Mouse (Mus musculus) midbrain, embryonic 12.5 days (tissue): Measurements from ENCODE around the gene Lcn12. TPM values are rescaled to one million over a fixed set of nuclear protein-coding genes. Genes with fewer than 3 reads are reported as not detected.

Experiments
- ATAC-seq: fragments of 200-750 bp; cut with Nextera tagmentation; 2 replicates; pipeline ENCODE4 v1.8.0; 2017; ENCODE audit warnings: low read depth, moderate TSS enrichment, moderate library complexity; ENCODE audit not compliant: low FRiP score
- H3K27ac ChIP-seq: fragments of 300-500 bp; sonication (generic); replicated peaks from 2 replicates; pipeline ENCODE4 v1.5.1; 2016; ENCODE audit warnings: mild to moderate bottlenecking
- H3K27me3 ChIP-seq: fragments of 300-500 bp; sonication (generic); 2 replicates; pipeline ENCODE4 v1.6.1; 2016; ENCODE audit warnings: mild to moderate bottlenecking
- H3K36me3 ChIP-seq: fragments of 300-500 bp; sonication (generic); 2 replicates; pipeline ENCODE4 v1.6.1; 2016
- H3K4me1 ChIP-seq: fragments of 300-500 bp; sonication (generic); 2 replicates; pipeline ENCODE4 v1.6.1; 2016
- H3K4me2 ChIP-seq: fragments of 300-500 bp; sonication (generic); replicated peaks from 2 replicates; pipeline ENCODE4 v1.6.1; 2016; ENCODE audit warnings: mild to moderate bottlenecking, moderate library complexity
- H3K4me3 ChIP-seq: fragments of 300-500 bp; sonication (generic); 2 replicates; pipeline ENCODE4 v1.5.1; 2016; ENCODE audit warnings: mild to moderate bottlenecking
- H3K9ac ChIP-seq: fragments of 300-500 bp; sonication (generic); replicated peaks from 2 replicates; pipeline ENCODE4 v1.6.1; 2016; ENCODE audit warnings: mild to moderate bottlenecking, moderate library complexity
- H3K9me3 ChIP-seq: fragments of 300-500 bp; sonication (generic); 2 replicates; pipeline ENCODE4 v1.6.1; 2016; ENCODE audit warnings: mild to moderate bottlenecking
- WGBS: fragments of 180-500 bp; shearing (Covaris S2); methylation state at CpG from one replicate; pipeline ENCODE4 v1.1.7; 2016; 5-methylcytosine and 5-hydroxymethylcytosine counted together
- polyA plus RNA-seq: library from polyadenylated mRNA; unstranded; fragments of >200 nt; fragmentation: Nextera tagmentation; extraction: Ambion mirVana; gene quantifications from 2 replicates; pipeline ENCODE4 v1.2.1, GENCODE M21; 2016

Gene Lcn12
- polyA plus RNA-seq, 1 experiment from 2014 or later = not detected

GRCm38 (mm10) chr2:25487965-25488670 lies 5.6 kb downstream of the Lcn12 start:
- Histone ChIP-seq H3K4me2 (no peak overlapping the region), H3K27me3 (no peaks in the 10 kb centered on the region), H3K4me1 (no peaks in the 10 kb centered on the region), H3K36me3 (no peaks in the 10 kb centered on the region), H3K4me3 (no peak overlapping the region), H3K9ac (no peak overlapping the region), H3K27ac (no peak overlapping the region), H3K9me3 (no peaks in the 10 kb centered on the region)
- 78% methylated on average over 6 of the region's 6 CpGs for WGBS
- no peak for ATAC-seq

- H3K36me3 ChIP-seq = no peaks in the 10 kb centered on the region
- ATAC-seq = no peak
- no peaks in the 10 kb centered on the region; the same call in 1 of the 2 replicates for H3K27me3 ChIP-seq
- H3K4me2 ChIP-seq = no peak overlapping the region
- no peak overlapping the region for H3K27ac ChIP-seq
- WGBS = 64% methylated on average over 11 of the region's 11 CpGs
- no peak overlapping the region for H3K4me3 ChIP-seq
- no peak overlapping the region for H3K9ac ChIP-seq
- H3K9me3 ChIP-seq = no peaks in the 10 kb centered on the region
- no peaks in the 10 kb centered on the region for H3K4me1 ChIP-seq
These were observed 8.6 kb downstream of the Lcn12 start for GRCm38 (mm10) chr2:25484901-25485647.

- no peak for ATAC-seq
- Histone ChIP-seq H3K9me3 (no peaks in the 10 kb centered on the region), H3K4me3 (no peak overlapping the region), H3K27ac (no peak overlapping the region), H3K27me3 (no peaks in the 10 kb centered on the region; the same call in 1 of the 2 replicates), H3K9ac (no peak overlapping the region), H3K4me2 (no peak overlapping the region), H3K36me3 (no peaks in the 10 kb centered on the region), H3K4me1 (no peaks in the 10 kb centered on the region)
- WGBS = 29% methylated on average over 7 of the region's 7 CpGs
These were observed 10.7 kb downstream of the Lcn12 start for GRCm38 (mm10) chr2:25482969-25483368.

GRCm38 (mm10) chr2:25480541-25480940 lies 13.2 kb downstream of the Lcn12 start:
- H3K27ac ChIP-seq = no peak overlapping the region
- WGBS = 83% methylated on average over 1 of the region's 1 CpGs
- ATAC-seq = no peak
- no peak overlapping the region for H3K4me3 ChIP-seq
- no peaks in the 10 kb centered on the region for H3K9me3 ChIP-seq
- H3K4me1 ChIP-seq = no peaks in the 10 kb centered on the region
- H3K4me2 ChIP-seq = no peak overlapping the region
- no peak overlapping the region for H3K9ac ChIP-seq
- peaks cover 8% of the 10 kb centered on the region for H3K27me3 ChIP-seq
- H3K36me3 ChIP-seq = no peaks in the 10 kb centered on the region

GRCm38 (mm10) chr2:25479551-25480311 lies 14.0 kb downstream of the Lcn12 start:
- peaks cover 8% of the 10 kb centered on the region for H3K27me3 ChIP-seq
- ATAC-seq = no peak
- no peaks in the 10 kb centered on the region for H3K36me3 ChIP-seq
- H3K27ac ChIP-seq = no peak overlapping the region
- H3K4me2 ChIP-seq = no peak overlapping the region
- no peaks in the 10 kb centered on the region for H3K4me1 ChIP-seq
- no peak overlapping the region for H3K9ac ChIP-seq
- H3K4me3 ChIP-seq = no peak overlapping the region
- 85% methylated on average over 10 of the region's 10 CpGs for WGBS
- H3K9me3 ChIP-seq = no peaks in the 10 kb centered on the region

- WGBS = 86% methylated on average over 3 of the region's 3 CpGs
- no peak overlapping the region for H3K9ac ChIP-seq
These were observed 15.6 kb downstream of the Lcn12 start for GRCm38 (mm10) chr2:25477967-25478675.

GRCm38 (mm10) chr2:25477541-25477940 lies 16.2 kb downstream of the Lcn12 start:
- ATAC-seq = no peak
- Histone ChIP-seq H3K27ac (no peak overlapping the region), H3K4me3 (no peak overlapping the region), H3K9ac (no peak overlapping the region), H3K4me1 (no peaks in the 10 kb centered on the region), H3K27me3 (peaks cover 8% of the 10 kb centered on the region), H3K36me3 (no peaks in the 10 kb centered on the region), H3K9me3 (no peaks in the 10 kb centered on the region), H3K4me2 (no peak overlapping the region)
- WGBS = 91% methylated on average over 8 of the region's 8 CpGs

More at GRCm38 (mm10) chr2:25477967-25478675, 15.6 kb downstream of the Lcn12 start:
- Histone ChIP-seq H3K4me1 (no peaks in the 10 kb centered on the region), H3K36me3 (no peaks in the 10 kb centered on the region), H3K4me3 (no peak overlapping the region), H3K9me3 (no peaks in the 10 kb centered on the region), H3K4me2 (no peak overlapping the region), H3K27me3 (peaks cover 8% of the 10 kb centered on the region), H3K27ac (no peak overlapping the region)
- no peak for ATAC-seq

GRCm38 (mm10) chr2:25472550-25472949 lies 21.2 kb downstream of the Lcn12 start:
- Histone ChIP-seq H3K9ac (no peak overlapping the region), H3K4me2 (no peak overlapping the region), H3K9me3 (no peaks in the 10 kb centered on the region), H3K4me1 (peaks cover 8% of the 10 kb centered on the region; the same call in 1 of the 2 replicates), H3K27me3 (peaks cover 8% of the 10 kb centered on the region; the same call in 1 of the 2 replicates), H3K4me3 (no peak overlapping the region), H3K27ac (no peak overlapping the region), H3K36me3 (no peaks in the 10 kb centered on the region)
- ATAC-seq = no peak
- WGBS = 77% methylated on average over 2 of the region's 2 CpGs

- no peaks in the 10 kb centered on the region for H3K27me3 ChIP-seq
- ATAC-seq = no peak
- 73% methylated on average over 6 of the region's 6 CpGs for WGBS
These were observed 23.7 kb downstream of the Lcn12 start, which contains the start of gene Ptgds for GRCm38 (mm10) chr2:25469969-25470368. Ptgds (minus strand) TSS chr2:25470046.

GRCm38 (mm10) chr2:25468962-25469915 lies 24.5 kb downstream of the Lcn12 start:
- Histone ChIP-seq H3K9ac (no peak overlapping the region), H3K36me3 (no peaks in the 10 kb centered on the region), H3K27ac (no peak overlapping the region), H3K4me3 (no peak overlapping the region), H3K4me1 (peaks cover 24% of the 10 kb centered on the region; the same call in 1 of the 2 replicates), H3K4me2 (no peak overlapping the region), H3K9me3 (no peaks in the 10 kb centered on the region), H3K27me3 (no peaks in the 10 kb centered on the region)
- ATAC-seq = peak; percentile 24; the same call in 1 of the 2 replicates
- WGBS = 81% methylated on average over 10 of the region's 10 CpGs

More at GRCm38 (mm10) chr2:25469969-25470368, 23.7 kb downstream of the Lcn12 start, which contains the start of gene Ptgds:
- Histone ChIP-seq H3K36me3 (no peaks in the 10 kb centered on the region), H3K4me2 (no peak within 1 kb of the TSS), H3K4me1 (peaks cover 24% of the 10 kb centered on the region; the same call in 1 of the 2 replicates), H3K9me3 (no peaks in the 10 kb centered on the region), H3K27ac (no peak within 1 kb of the TSS), H3K4me3 (no peak within 1 kb of the TSS), H3K9ac (no peak within 1 kb of the TSS)
